In the genomic region with DNA sequence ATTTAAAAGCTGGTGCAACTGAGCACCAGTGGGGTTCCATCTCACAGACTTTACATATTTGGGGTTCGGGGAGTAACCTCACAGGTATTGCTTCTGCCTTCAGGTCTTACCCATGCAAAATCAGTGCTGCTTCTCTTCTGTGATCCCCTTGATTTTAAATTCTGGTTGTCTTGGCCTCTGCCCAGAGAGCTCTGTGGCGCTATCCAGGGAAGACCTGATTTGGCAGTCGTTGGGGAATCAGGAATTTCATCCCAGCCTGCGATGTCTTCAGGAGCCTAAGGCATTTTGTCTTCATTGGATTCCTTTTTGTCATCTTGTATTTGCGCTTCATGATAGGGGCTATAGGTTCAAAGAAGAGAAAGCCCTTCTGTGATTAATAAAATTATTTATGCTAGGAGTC, we compare ENCODE assay signal across 25 mouse cellular contexts.
A peak's percentile ranks its signal among the peaks of the same experiment; 100 is the strongest.
DNase-seq lines count a peak whose midpoint lies in the region; ATAC-seq and TF ChIP-seq lines count a peak whose summit lies in the region.
"Had no signal": no experiment of that assay in that cellular context is flagged by ENCODE, and none has a peak within 500 bp of the region (broad histone marks: within the 10 kb centered on the region; RNA-seq: fewer than 3 reads in every experiment).

No protein-coding gene starts in this region.

- H3K27me3 ChIP-seq in forebrain, embryonic 14.5 days (replicated peaks; ENCODE audit: control insufficient read depth, insufficient read depth, low read length): no peaks in the 10 kb centered on the region
- no peaks in the 10 kb centered on the region for H3K27me3 ChIP-seq in forebrain, embryonic 13.5 days
- H3K27me3 ChIP-seq in midbrain, embryonic 16.5 days (ENCODE audit: control insufficient read depth, insufficient read depth, low read depth, low read length): no peaks in the 10 kb centered on the region
- H3K27me3 ChIP-seq in midbrain, postnatal 0 days (ENCODE audit: insufficient read depth, low read length): no peaks in the 10 kb centered on the region
- H3K27me3 ChIP-seq: CH12.LX; embryonic facial prominence, embryonic 15.5 days; hindbrain, embryonic 12.5 days had no signal

- H3K27ac ChIP-seq in forebrain, embryonic 14.5 days (ENCODE audit: low read depth, low read length): no peak overlapping the region
- no peak overlapping the region for H3K27ac ChIP-seq in forebrain, embryonic 13.5 days
- H3K27ac ChIP-seq in midbrain, embryonic 16.5 days (ENCODE audit: low read length): peak overlapping the region; percentile 35
- H3K27ac ChIP-seq in midbrain, postnatal 0 days (ENCODE audit: low read depth, low read length): no peak overlapping the region
- H3K27ac ChIP-seq: embryonic facial prominence, embryonic 15.5 days; gastrocnemius, adult 2 months; heart, embryonic 10.5 days; hindbrain, embryonic 12.5 days had no signal

- no peak overlapping the region for H3K4me3 ChIP-seq in forebrain, embryonic 14.5 days (ENCODE audit: low read depth, low read length)
- no peak overlapping the region for H3K4me3 ChIP-seq in forebrain, embryonic 13.5 days
- H3K4me3 ChIP-seq in midbrain, embryonic 16.5 days (ENCODE audit: low read depth, low read length): no peak overlapping the region
- H3K4me3 ChIP-seq in midbrain, postnatal 0 days (ENCODE audit: low read depth, low read length): no peak overlapping the region
- H3K4me3 ChIP-seq: embryonic facial prominence, embryonic 15.5 days; erythroblast, embryonic 14.5 days; gastrocnemius, adult 2 months; heart, embryonic 10.5 days; hindbrain, embryonic 12.5 days had no signal

- H3K9ac ChIP-seq in forebrain, embryonic 14.5 days (ENCODE audit: low read length): no peak overlapping the region
- H3K9ac ChIP-seq in forebrain, embryonic 13.5 days: no peak overlapping the region
- no peak overlapping the region for H3K9ac ChIP-seq in midbrain, embryonic 16.5 days (ENCODE audit: low read depth, low read length)
- no peak overlapping the region for H3K9ac ChIP-seq in midbrain, postnatal 0 days (replicated peaks; ENCODE audit: low read length, poor library complexity, severe bottlenecking)
- H3K9ac ChIP-seq: embryonic facial prominence, embryonic 15.5 days; hindbrain, embryonic 12.5 days had no signal

- H3K9me3 ChIP-seq in forebrain, embryonic 14.5 days (replicated peaks; ENCODE audit: control insufficient read depth, low read length): no peaks in the 10 kb centered on the region
- H3K9me3 ChIP-seq in forebrain, embryonic 13.5 days (replicated peaks): no peaks in the 10 kb centered on the region
- H3K9me3 ChIP-seq in midbrain, embryonic 16.5 days (replicated peaks; ENCODE audit: control insufficient read depth, low read length, poor library complexity, severe bottlenecking): no peaks in the 10 kb centered on the region
- no peaks in the 10 kb centered on the region for H3K9me3 ChIP-seq in midbrain, postnatal 0 days (ENCODE audit: low read length)
- H3K9me3 ChIP-seq: embryonic facial prominence, embryonic 15.5 days; heart, embryonic 10.5 days; hindbrain, embryonic 12.5 days had no signal

- no peak overlapping the region for H3K4me2 ChIP-seq in forebrain, embryonic 14.5 days (ENCODE audit: low read length)
- no peak overlapping the region for H3K4me2 ChIP-seq in forebrain, embryonic 13.5 days
- H3K4me2 ChIP-seq in midbrain, embryonic 16.5 days (ENCODE audit: low read length): no peak overlapping the region
- no peak overlapping the region for H3K4me2 ChIP-seq in midbrain, postnatal 0 days (ENCODE audit: low read depth, low read length, poor library complexity, severe bottlenecking)
- H3K4me2 ChIP-seq: embryonic facial prominence, embryonic 15.5 days; hindbrain, embryonic 12.5 days had no signal

- ATAC-seq in forebrain, embryonic 14.5 days: no peak
- ATAC-seq in forebrain, embryonic 13.5 days: no peak
- ATAC-seq in midbrain, embryonic 16.5 days: peak; percentile 30; the same call in 1 of the 2 replicates
- no peak for ATAC-seq in midbrain, postnatal 0 days (ENCODE audit: low FRiP score)
- ATAC-seq in activated CD4-positive, CD25-positive, alpha-beta regulatory T cell, adult 4 months: no peak
- ATAC-seq: hindbrain, embryonic 16.5 days; inflammation-experienced regulatory T-cells, adult 6 months; intestine, postnatal 0 days; Patski had no signal

- TF ChIP-seq CTCF in midbrain, postnatal 0 days (IDR thresholded peaks at IDR 0.05): no peak

- WGBS in forebrain, embryonic 14.5 days: 62% methylated on average over 5 of the region's 5 CpGs
- 61% methylated on average over 5 of the region's 5 CpGs for WGBS in forebrain, embryonic 13.5 days
- 48% methylated on average over 5 of the region's 5 CpGs for WGBS in midbrain, embryonic 16.5 days
- WGBS in midbrain, postnatal 0 days: 41% methylated on average over 5 of the region's 5 CpGs

- peak; percentile 16 for DNase-seq in forebrain, embryonic 14.5 days (ENCODE audit: low spot score)
- peak; percentile 40 for DNase-seq in heart, adult 11 months
- no peak for DNase-seq in heart, adult 18-20 months
- DNase-seq in midbrain, postnatal 0 days (ENCODE audit: low spot score): no peak
- DNase-seq: adrenal gland, adult 2 months; adrenal gland, postnatal 25 days; cerebellum, adult 11 months; cerebellum, adult 9-11 months; embryo, embryonic 11 days; gastrocnemius, adult 2 months; gastrocnemius, postnatal 25 days; heart, postnatal 10 days; heart, postnatal 4 days had no signal

- H3K36me3 ChIP-seq in forebrain, embryonic 14.5 days (ENCODE audit: control insufficient read depth, insufficient read depth, low read length): no peaks in the 10 kb centered on the region
- H3K36me3 ChIP-seq in forebrain, embryonic 13.5 days (ENCODE audit: poor library complexity, severe bottlenecking): no peaks in the 10 kb centered on the region
- no peaks in the 10 kb centered on the region for H3K36me3 ChIP-seq in midbrain, embryonic 16.5 days (ENCODE audit: control insufficient read depth, insufficient read depth, low read length)
- H3K36me3 ChIP-seq in midbrain, postnatal 0 days (ENCODE audit: insufficient read depth, low read length): no peaks in the 10 kb centered on the region
- H3K36me3 ChIP-seq: embryonic facial prominence, embryonic 15.5 days; heart, embryonic 10.5 days; hindbrain, embryonic 12.5 days had no signal

- no peaks in the 10 kb centered on the region for H3K4me1 ChIP-seq in forebrain, embryonic 14.5 days (ENCODE audit: control insufficient read depth, insufficient read depth, low read length)
- peaks cover 12% of the 10 kb centered on the region for H3K4me1 ChIP-seq in forebrain, embryonic 13.5 days
- peaks cover 17% of the 10 kb centered on the region; the same call in 1 of the 2 replicates for H3K4me1 ChIP-seq in midbrain, embryonic 16.5 days (ENCODE audit: control insufficient read depth, insufficient read depth, low read length)
- 0 out of 2 replicates have a peak, but pooled peaks cover 2% of the 10 kb centered on the region for H3K4me1 ChIP-seq in midbrain, postnatal 0 days (ENCODE audit: insufficient read depth, low read length)
- H3K4me1 ChIP-seq: embryonic facial prominence, embryonic 15.5 days; heart, embryonic 10.5 days; hindbrain, embryonic 12.5 days had no signal

Comparison
In these comparisons a context has a peak if more than half of its experiments do, and no peak if none do; other contexts are left out.
1. DNase-seq: peak in forebrain, embryonic 14.5 days (single experiment) and heart, adult 11 months (single experiment); none in heart, adult 18-20 months (0 of 2) and midbrain, postnatal 0 days (single experiment).